Mouse (Mus musculus) erythroblast, embryonic 14.5 days (primary cell): ENCODE data around the gene Plpp7.

Source experiments
- GATA1 ChIP-seq: IDR thresholded peaks from 2 replicates; pipeline ENCODE4 v1.6.1; 2012; ENCODE audit warnings: low read length, inconsistent platforms, mixed read lengths
- TAL1 ChIP-seq: IDR thresholded peaks from 3 replicates; pipeline ENCODE4 v1.6.1; 2012; ENCODE audit warnings: low read length, inconsistent platforms, mixed read lengths

DNA sequence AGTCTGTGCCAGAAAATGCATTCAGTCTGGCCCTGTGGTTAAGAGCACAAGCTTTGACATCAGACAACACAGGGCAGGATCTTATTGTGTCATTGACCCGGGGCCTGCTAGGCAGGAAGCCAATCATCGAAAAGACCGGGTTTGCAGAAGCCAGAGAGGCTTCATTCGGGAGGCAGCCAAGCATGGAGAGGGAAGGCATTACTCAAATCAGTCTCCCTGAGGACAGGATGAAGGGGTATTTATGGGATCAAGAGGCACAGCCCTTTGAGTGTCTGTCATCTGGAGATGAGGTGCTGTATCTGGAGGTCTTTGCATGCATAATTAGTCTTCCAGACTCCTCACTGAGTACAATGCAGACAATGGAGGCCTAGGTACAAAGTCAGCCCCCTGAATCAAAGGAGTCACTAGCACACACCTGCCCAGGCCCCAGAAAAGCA, 45.2 kb downstream of the Plpp7 start:
- TF ChIP-seq GATA1 (no peak), TAL1 (no peak)
